Comparison of ENCODE assay signal across 8 mouse cellular contexts in the genomic region with DNA sequence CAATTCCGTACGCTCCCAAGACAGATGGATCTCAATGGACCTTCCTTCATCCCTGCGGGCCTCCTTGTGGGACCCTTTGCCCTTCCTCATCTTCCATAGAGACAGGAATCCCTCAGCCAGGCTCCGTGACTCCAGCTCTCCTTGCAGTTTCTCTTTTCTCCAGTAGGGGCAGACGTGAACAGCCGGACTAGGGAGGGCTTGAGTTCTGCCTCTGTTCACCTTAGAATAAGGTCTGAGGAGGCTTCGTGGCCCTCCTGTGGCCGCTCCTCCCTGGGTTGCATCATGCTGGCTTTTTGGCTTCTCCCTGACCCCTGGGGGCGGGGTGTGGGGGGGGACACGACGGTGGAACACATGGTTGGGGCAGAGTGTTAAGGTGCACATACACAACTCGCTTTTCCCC.
DNase-seq lines count a peak whose midpoint lies in the region; ATAC-seq and TF ChIP-seq lines count a peak whose summit lies in the region.

No protein-coding gene starts in this region.

- no peaks in the 10 kb centered on the region for H3K79me2 ChIP-seq in liver, adult 2 months (ENCODE audit: control insufficient read depth, insufficient read depth, low read length)

- peak; percentile 61 to 74 for DNase-seq in left cerebral cortex, adult 18-20 months (ENCODE audit: low spot score in 2 of 2)
- DNase-seq in left cerebral cortex, adult 8-10 months (ENCODE audit: low spot score in 2 of 2): no peak
- DNase-seq in cerebellum, adult 18-20 months: peak; percentile 78 to 79
- DNase-seq in frontal cortex, postnatal 25 days (ENCODE audit: low spot score in 2 of 2): peak; percentile 40 to 46
- DNase-seq in liver, adult 2 months (ENCODE audit: extremely low read depth, low read depth, low spot score): no peak
- peak; percentile 70 for DNase-seq in neural tube, embryonic 11.5 days (ENCODE audit: low spot score)

- no peak for TF ChIP-seq POLR2A in liver, adult 2 months (IDR thresholded peaks at IDR 0.05; ENCODE audit: extremely low read depth, insufficient read depth, low read length)
- TF ChIP-seq POLR2A in testis, adult 2 months (IDR thresholded peaks at IDR 0.05; ENCODE audit: control insufficient read depth, low read depth, low read length): no peak

- H3K4me2 ChIP-seq in intestine, embryonic 16.5 days (ENCODE audit: low read depth, low read length): no peak overlapping the region
- H3K4me2 ChIP-seq in neural tube, embryonic 11.5 days (ENCODE audit: low read depth): no peak overlapping the region

- no peak overlapping the region for H3K27ac ChIP-seq in intestine, embryonic 16.5 days (ENCODE audit: low read length)
- H3K27ac ChIP-seq in liver, adult 2 months (replicated peaks; ENCODE audit: insufficient read depth, low read depth, low read length): no peak overlapping the region
- H3K27ac ChIP-seq in neural tube, embryonic 11.5 days (ENCODE audit: low read depth, low read length): no peak overlapping the region
- H3K27ac ChIP-seq in testis, adult 2 months (ENCODE audit: control insufficient read depth, insufficient read depth, low read depth, low read length): no peak overlapping the region

- no peaks in the 10 kb centered on the region for H3K4me1 ChIP-seq in intestine, embryonic 16.5 days (ENCODE audit: control insufficient read depth, insufficient read depth, low read length)
- no peaks in the 10 kb centered on the region for H3K4me1 ChIP-seq in liver, adult 2 months (ENCODE audit: control insufficient read depth, insufficient read depth, low read length)
- no peaks in the 10 kb centered on the region for H3K4me1 ChIP-seq in neural tube, embryonic 11.5 days (ENCODE audit: control insufficient read depth, insufficient read depth, low read length)
- peaks cover 3% of the 10 kb centered on the region; the same call in 1 of the 2 replicates for H3K4me1 ChIP-seq in testis, adult 2 months (ENCODE audit: control insufficient read depth, insufficient read depth, low read length)

- H3K9me3 ChIP-seq in intestine, embryonic 16.5 days (ENCODE audit: control insufficient read depth, low read length): no peaks in the 10 kb centered on the region
- no peaks in the 10 kb centered on the region for H3K9me3 ChIP-seq in neural tube, embryonic 11.5 days (ENCODE audit: control insufficient read depth, low read length)

- no peaks in the 10 kb centered on the region for H3K27me3 ChIP-seq in intestine, embryonic 16.5 days (replicated peaks; ENCODE audit: control insufficient read depth, insufficient read depth, low read length)
- H3K27me3 ChIP-seq in liver, adult 2 months (ENCODE audit: control insufficient read depth, insufficient read depth, low read length): no peaks in the 10 kb centered on the region
- H3K27me3 ChIP-seq in neural tube, embryonic 11.5 days (ENCODE audit: control insufficient read depth, insufficient read depth, low read length): no peaks in the 10 kb centered on the region
- H3K27me3 ChIP-seq in testis, adult 2 months (ENCODE audit: control insufficient read depth, insufficient read depth, low read length): no peaks in the 10 kb centered on the region

- no peak overlapping the region for H3K9ac ChIP-seq in intestine, embryonic 16.5 days (ENCODE audit: low read depth, low read length)
- H3K9ac ChIP-seq in liver, adult 2 months (ENCODE audit: low read depth, low read length): no peak overlapping the region
- no peak overlapping the region for H3K9ac ChIP-seq in neural tube, embryonic 11.5 days (ENCODE audit: low read length)

- 28% methylated on average over 12 of the region's 12 CpGs for WGBS in intestine, embryonic 16.5 days
- 33% methylated on average over 12 of the region's 12 CpGs for WGBS in liver, adult 2 months
- WGBS in neural tube, embryonic 11.5 days: 32% methylated on average over 12 of the region's 12 CpGs

- 0 out of 2 replicates have a peak, but pooled peaks have one; percentile 28 for ATAC-seq in intestine, embryonic 16.5 days
- peak; percentile 38; the same call in 1 of the 2 replicates for ATAC-seq in neural tube, embryonic 11.5 days (ENCODE audit: insufficient read depth, low FRiP score, low TSS enrichment)

- no peaks in the 10 kb centered on the region for H3K36me3 ChIP-seq in intestine, embryonic 16.5 days (ENCODE audit: control insufficient read depth, insufficient read depth, low read length)
- H3K36me3 ChIP-seq in liver, adult 2 months (ENCODE audit: control insufficient read depth, insufficient read depth, low read length): no peaks in the 10 kb centered on the region
- H3K36me3 ChIP-seq in neural tube, embryonic 11.5 days (ENCODE audit: control insufficient read depth, insufficient read depth, low read length): no peaks in the 10 kb centered on the region
- no peaks in the 10 kb centered on the region for H3K36me3 ChIP-seq in testis, adult 2 months (ENCODE audit: control insufficient read depth, insufficient read depth, low read length)

- peak; percentile 72 for TF ChIP-seq CTCF in liver, adult 2 months (IDR thresholded peaks at IDR 0.05; ENCODE audit: low read depth, low read length)
- peak; percentile 67; the same call in 1 of the 2 replicates for TF ChIP-seq CTCF in testis, adult 2 months (IDR thresholded peaks at IDR 0.05; ENCODE audit: control insufficient read depth, insufficient read depth, insufficient replicate concordance, low read depth, low read length)

- H3K4me3 ChIP-seq in intestine, embryonic 16.5 days (ENCODE audit: low read length): no peak overlapping the region
- H3K4me3 ChIP-seq in liver, adult 2 months (ENCODE audit: insufficient read depth, low read depth, low read length): no peak overlapping the region
- H3K4me3 ChIP-seq in neural tube, embryonic 11.5 days (ENCODE audit: low read depth, low read length): no peak overlapping the region
- H3K4me3 ChIP-seq in testis, adult 2 months (ENCODE audit: control insufficient read depth, low read depth, low read length): no peak overlapping the region

Comparison
In these comparisons a context has a peak if more than half of its experiments do, and no peak if none do; other contexts are left out.
1. DNase-seq: peak in left cerebral cortex, adult 18-20 months (2 of 2), cerebellum, adult 18-20 months (2 of 2), frontal cortex, postnatal 25 days (2 of 2) and neural tube, embryonic 11.5 days (single experiment); none in left cerebral cortex, adult 8-10 months (0 of 2) and liver, adult 2 months (single experiment).